Mouse (Mus musculus): ENCODE results near the gene Espnl. TPM values are rescaled to one million over a fixed set of nuclear protein-coding genes. Genes with fewer than 3 reads are reported as not detected.
A peak's percentile ranks its signal among the peaks of the same experiment; 100 is the strongest.

Gene Espnl
- polyA plus RNA-seq, 1 experiment from 2014 or later = 0.08 TPM

DNA sequence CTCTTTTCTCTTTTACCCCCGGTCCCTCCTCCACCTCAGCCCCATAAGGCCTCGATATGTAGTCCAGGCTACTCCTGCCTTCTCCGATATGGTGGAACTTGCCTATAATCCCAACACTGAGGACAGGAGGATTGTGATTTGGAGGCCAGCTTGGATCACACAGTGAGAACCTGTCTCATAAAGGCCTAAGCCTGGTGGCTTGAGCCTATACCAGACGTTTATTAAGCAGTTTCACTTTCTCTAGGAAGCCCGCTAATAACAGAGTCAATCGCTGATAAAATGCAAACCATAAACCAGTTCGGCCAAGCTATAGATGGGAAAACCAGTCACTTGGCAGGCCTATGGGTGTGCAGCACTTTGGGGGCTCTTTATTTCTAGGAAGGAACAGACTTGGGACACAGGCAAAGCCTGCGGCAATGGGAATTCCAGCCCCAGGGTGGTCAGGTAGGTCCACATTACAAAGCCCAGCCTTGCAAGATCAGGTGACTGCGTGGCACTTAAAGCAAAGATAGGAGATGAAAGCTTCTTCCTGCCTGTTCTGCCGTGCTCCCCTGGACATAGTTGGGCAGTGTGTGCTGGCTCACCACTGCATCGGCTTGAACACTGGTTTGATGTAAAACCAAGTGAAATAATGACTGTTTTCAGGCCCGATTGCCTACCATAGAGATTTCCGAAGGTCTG, 22.7 kb upstream of the Espnl start:
- H3K9ac ChIP-seq (replicated peaks) = peak overlapping the region; percentile 75
- peaks cover 8% of the 10 kb centered on the region for H3K4me1 ChIP-seq
- no peaks in the 10 kb centered on the region for H3K27me3 ChIP-seq (replicated peaks)
- H3K4me3 ChIP-seq (replicated peaks) = peak overlapping the region; percentile 74
- H3K27ac ChIP-seq (replicated peaks) = no peak overlapping the region
- H3K36me3 ChIP-seq = peaks cover 8% of the 10 kb centered on the region
- H3K9me3 ChIP-seq (replicated peaks) = no peaks in the 10 kb centered on the region
- peak overlapping the region; percentile 65 for H3K4me2 ChIP-seq
- ATAC-seq (ENCODE audit: low FRiP score) = no peak
- 85% methylated on average over 13 of the region's 13 CpGs for WGBS

DNA sequence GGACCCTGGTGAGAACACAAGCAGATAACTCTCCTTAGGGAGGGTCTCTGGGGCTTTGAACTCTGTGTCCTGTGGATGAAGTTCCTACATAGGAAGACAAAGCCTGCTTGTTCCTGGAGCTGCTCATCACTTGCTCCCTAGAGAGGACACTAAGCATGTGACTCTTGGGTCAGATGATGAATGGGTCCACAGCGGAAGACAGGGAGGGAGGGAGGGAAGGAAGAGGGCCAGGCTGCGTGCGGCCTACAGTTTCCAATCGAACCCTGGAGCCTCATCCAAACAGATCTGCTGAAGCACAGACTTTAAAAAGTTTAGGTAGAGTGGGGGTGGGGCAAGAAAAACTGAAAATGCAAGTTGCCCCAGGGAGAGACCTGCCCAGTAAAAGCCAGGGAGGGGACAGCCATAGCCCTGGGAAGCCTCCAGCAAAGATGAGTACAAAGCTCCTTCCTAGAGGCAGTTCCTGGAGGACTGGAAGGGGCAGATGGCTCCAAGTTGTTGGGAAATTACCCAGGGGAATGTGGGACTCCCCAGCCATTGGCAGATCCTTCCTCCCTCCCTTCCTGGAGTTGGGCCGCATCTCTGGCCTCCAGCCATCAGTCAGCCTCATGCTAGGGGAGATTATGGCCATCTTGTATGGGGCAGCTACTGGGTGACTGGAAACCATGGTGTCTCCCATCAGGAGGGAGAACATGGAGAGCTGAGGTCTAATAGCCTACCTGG, 22.0 kb upstream of the Espnl start:
- H3K9ac ChIP-seq (replicated peaks) = no peak overlapping the region
- 82% methylated on average over 5 of the region's 5 CpGs for WGBS
- H3K36me3 ChIP-seq = peaks cover 10% of the 10 kb centered on the region
- no peak overlapping the region for H3K4me3 ChIP-seq (replicated peaks)
- no peak overlapping the region for H3K4me2 ChIP-seq
- no peaks in the 10 kb centered on the region for H3K27me3 ChIP-seq (replicated peaks)
- H3K4me1 ChIP-seq = peaks cover 8% of the 10 kb centered on the region
- H3K9me3 ChIP-seq (replicated peaks) = no peaks in the 10 kb centered on the region
- no peak overlapping the region for H3K27ac ChIP-seq (replicated peaks)
- ATAC-seq (ENCODE audit: low FRiP score) = no peak

DNA sequence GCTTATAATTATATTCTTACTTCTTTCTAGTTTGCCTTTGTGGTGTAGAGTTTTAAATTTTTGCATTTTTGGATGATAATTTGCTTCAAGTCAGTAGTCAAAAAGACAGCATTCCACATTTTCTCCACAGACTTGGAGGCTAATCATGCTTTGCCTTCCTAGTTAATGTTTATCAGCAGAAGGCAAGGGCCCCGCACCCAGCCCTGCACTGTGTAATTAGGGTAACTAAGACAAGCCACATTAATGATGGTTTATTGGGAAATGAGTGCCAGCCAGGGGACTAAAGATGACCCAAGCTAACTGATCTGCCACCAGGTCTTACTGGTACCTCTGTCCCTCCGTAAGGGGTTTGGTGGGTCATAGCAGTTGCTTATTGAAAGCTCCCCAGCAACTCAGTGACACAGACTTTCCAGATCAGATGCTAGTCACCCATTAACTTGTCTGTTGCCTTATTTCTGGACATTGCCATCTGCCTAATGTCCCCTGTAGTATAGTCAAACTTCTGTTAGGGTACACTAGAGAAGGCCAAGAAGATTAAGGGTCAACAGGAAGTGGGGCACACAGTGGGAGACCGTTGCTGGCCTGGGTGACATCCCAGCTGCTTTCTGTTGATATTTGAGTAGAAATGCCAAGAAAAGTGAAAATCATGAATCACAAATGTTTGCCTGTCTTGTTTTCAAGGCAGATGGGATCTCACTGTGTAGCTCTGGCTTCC, 20.5 kb upstream of the Espnl start:
- Histone ChIP-seq H3K27ac (replicated peaks) (no peak overlapping the region), H3K9me3 (replicated peaks) (no peaks in the 10 kb centered on the region), H3K36me3 (peaks cover 24% of the 10 kb centered on the region), H3K27me3 (replicated peaks) (no peaks in the 10 kb centered on the region), H3K4me1 (peaks cover 8% of the 10 kb centered on the region), H3K9ac (replicated peaks) (no peak overlapping the region), H3K4me2 (no peak overlapping the region), H3K4me3 (replicated peaks) (no peak overlapping the region)
- WGBS = 80% methylated on average over 3 of the region's 3 CpGs
- ATAC-seq (ENCODE audit: low FRiP score) = no peak

DNA sequence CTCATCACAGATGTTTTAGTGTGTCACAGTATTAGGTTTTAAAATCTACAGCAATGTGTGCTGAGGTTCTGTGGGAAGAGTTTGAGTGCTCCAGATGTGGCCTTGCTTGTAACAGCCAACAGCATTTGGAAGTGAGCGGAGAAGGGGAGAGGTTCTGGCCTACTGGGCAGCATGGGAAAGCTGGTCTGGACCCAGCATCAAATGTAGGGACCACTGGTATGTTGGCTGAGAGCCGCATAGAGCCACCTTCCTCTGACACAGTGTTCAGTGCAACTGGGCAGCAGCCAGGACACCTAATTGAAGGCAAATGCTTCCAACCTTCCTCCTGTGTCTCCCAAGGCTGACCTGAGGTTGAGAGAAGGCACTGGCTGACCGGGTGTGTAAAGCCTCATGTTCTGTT, 19.9 kb upstream of the Espnl start:
- peaks cover 8% of the 10 kb centered on the region for H3K4me1 ChIP-seq
- no peak overlapping the region for H3K9ac ChIP-seq (replicated peaks)
- no peaks in the 10 kb centered on the region for H3K9me3 ChIP-seq (replicated peaks)
- 84% methylated on average over 3 of the region's 3 CpGs for WGBS
- no peak overlapping the region for H3K4me2 ChIP-seq
- peaks cover 27% of the 10 kb centered on the region for H3K36me3 ChIP-seq
- no peak overlapping the region for H3K4me3 ChIP-seq (replicated peaks)
- H3K27ac ChIP-seq (replicated peaks) = no peak overlapping the region
- ATAC-seq (ENCODE audit: low FRiP score) = no peak
- H3K27me3 ChIP-seq (replicated peaks) = no peaks in the 10 kb centered on the region

DNA sequence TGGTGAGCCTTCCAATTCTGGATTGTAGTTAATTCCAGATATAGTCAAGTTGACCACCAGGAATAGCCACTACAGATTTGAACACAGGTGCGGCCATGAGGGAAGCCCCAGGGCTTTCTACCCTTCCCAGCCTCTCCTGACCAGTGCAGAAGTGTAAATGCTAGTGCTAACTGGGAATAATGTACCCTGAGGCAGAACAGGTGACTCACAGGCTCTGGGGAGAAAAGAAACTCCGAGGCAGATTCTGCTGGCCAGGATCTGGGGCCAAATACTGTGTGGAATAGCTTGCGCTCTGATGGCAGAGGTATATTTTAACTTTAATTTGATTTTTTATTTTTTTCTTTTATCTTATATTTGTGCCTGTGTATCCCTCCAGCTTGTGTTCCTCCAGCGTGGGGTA, 17.3 kb upstream of the Espnl start:
- Histone ChIP-seq H3K9ac (replicated peaks) (no peak overlapping the region), H3K27ac (replicated peaks) (no peak overlapping the region), H3K27me3 (replicated peaks) (no peaks in the 10 kb centered on the region), H3K4me1 (no peaks in the 10 kb centered on the region), H3K4me2 (no peak overlapping the region), H3K9me3 (replicated peaks) (no peaks in the 10 kb centered on the region), H3K4me3 (replicated peaks) (no peak overlapping the region), H3K36me3 (peaks cover 47% of the 10 kb centered on the region)
- no peak for ATAC-seq (ENCODE audit: low FRiP score)
- 91% methylated on average over 4 of the region's 4 CpGs for WGBS

DNA sequence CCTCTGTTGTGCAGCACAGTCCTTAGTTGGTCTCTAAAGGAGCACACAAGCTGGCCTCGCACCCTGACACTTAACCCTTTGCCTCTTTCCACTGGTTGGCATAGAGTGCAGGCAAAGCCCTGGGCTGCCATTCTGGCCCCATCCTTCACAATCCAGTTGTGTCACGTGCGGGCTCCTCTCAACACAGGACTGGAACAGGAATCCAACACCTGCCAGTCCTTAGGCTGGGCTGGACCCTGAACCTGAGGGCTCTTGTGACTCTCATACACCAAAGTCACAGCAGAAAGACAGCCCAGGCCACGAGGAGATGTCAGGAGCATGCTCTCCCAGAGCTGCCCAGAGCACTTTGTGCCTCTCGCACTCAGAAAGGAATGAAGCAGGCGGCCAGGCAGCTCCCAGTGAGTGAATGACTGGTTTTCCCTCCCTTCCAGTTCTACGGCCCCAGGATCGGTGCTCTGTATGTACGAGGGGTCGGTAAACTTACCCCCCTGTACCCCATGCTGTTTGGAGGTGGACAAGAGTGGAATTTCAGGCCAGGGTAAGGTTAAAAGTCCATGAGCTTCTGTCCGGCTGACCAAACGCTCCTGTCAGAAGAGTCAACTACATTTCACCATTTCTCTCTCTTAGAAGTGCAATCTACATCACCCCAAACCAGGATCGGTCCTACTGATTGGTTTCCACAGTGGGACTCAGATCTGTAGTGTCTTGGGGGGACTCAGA, 12.3 kb upstream of the Espnl start:
- Histone ChIP-seq H3K27me3 (replicated peaks) (no peaks in the 10 kb centered on the region), H3K4me3 (replicated peaks) (no peak overlapping the region), H3K36me3 (peaks cover 57% of the 10 kb centered on the region), H3K4me2 (no peak overlapping the region), H3K9me3 (replicated peaks) (no peaks in the 10 kb centered on the region), H3K27ac (replicated peaks) (no peak overlapping the region), H3K9ac (replicated peaks) (no peak overlapping the region), H3K4me1 (no peaks in the 10 kb centered on the region)
- ATAC-seq (ENCODE audit: low FRiP score) = no peak
- 91% methylated on average over 13 of the region's 13 CpGs for WGBS

DNA sequence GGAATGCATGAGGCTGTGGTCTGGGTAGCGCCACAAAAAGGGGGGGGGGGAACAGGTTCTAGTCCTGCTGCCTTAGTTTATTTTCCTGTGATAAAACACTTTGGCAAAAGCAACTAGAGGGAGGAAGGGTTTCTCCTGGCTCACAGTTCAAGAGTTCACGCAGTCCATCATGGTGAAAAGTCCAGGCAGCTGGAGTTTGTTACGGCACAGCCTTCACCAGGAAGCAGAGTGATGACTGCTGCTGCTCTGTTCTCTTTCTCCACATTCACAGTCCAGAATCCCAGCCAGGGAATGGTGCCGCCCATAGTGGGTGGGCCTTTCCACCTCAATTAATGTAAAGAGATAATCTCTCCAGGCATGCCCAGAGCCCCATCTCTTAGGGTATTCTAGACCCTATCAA, 9.6 kb upstream of the Espnl start:
- peaks cover 35% of the 10 kb centered on the region for H3K36me3 ChIP-seq
- no peak overlapping the region for H3K4me3 ChIP-seq (replicated peaks)
- no peaks in the 10 kb centered on the region for H3K4me1 ChIP-seq
- H3K27ac ChIP-seq (replicated peaks) = no peak overlapping the region
- WGBS = 97% methylated on average over 4 of the region's 4 CpGs
- no peaks in the 10 kb centered on the region for H3K9me3 ChIP-seq (replicated peaks)
- no peaks in the 10 kb centered on the region for H3K27me3 ChIP-seq (replicated peaks)
- no peak for ATAC-seq (ENCODE audit: low FRiP score)
- H3K4me2 ChIP-seq = no peak overlapping the region
- no peak overlapping the region for H3K9ac ChIP-seq (replicated peaks)

DNA sequence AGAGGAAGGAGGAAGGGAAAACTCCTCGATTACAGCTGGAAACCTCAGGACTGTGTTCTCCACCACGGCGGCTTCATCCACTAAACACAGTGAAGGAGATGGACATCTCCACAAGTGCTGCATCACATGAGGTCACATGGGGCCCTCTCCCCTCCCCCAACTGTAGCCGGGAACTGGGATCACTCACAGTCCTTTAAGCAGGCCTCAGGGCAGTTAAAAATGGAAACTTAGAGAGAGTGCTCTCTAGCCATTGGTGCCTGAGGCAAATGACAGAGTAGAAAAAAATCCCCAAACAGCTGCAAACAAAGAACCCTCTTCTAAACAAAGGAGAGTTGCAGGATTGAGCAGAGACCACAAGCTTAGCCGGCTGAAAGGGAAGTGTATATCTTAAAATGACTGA, 8.6 kb upstream of the Espnl start:
- H3K9me3 ChIP-seq (replicated peaks) = no peaks in the 10 kb centered on the region
- no peaks in the 10 kb centered on the region for H3K27me3 ChIP-seq (replicated peaks)
- H3K4me1 ChIP-seq = no peaks in the 10 kb centered on the region
- peaks cover 31% of the 10 kb centered on the region for H3K36me3 ChIP-seq
- no peak overlapping the region for H3K4me2 ChIP-seq
- H3K27ac ChIP-seq (replicated peaks) = no peak overlapping the region
- 47% methylated on average over 5 of the region's 5 CpGs for WGBS
- no peak overlapping the region for H3K4me3 ChIP-seq (replicated peaks)
- no peak for ATAC-seq (ENCODE audit: low FRiP score)
- H3K9ac ChIP-seq (replicated peaks) = no peak overlapping the region

DNA sequence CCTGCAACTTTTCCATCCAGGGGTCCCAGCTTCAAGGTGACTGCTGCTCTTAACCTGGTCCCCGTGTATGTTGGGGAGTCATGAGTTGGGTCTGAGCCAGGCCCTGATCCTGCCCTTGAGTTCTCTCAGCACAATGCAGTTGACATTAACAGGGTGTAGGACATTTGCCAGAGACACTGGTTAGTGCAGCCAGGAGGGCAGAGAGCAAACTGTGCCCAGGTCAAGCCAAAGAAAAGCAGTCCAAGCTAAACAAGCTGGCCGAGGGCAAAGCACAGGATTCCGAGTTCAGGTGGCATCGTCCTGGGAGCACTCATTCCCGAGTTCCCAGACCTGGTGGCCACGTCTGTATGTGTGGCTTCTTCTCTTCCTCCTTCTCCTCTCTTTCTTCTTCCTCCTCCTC, 4.2 kb upstream of the Espnl start:
- WGBS = 91% methylated on average over 6 of the region's 6 CpGs
- no peak overlapping the region for H3K4me3 ChIP-seq (replicated peaks)
- no peak overlapping the region for H3K4me2 ChIP-seq
- H3K27ac ChIP-seq (replicated peaks) = no peak overlapping the region
- no peaks in the 10 kb centered on the region for H3K4me1 ChIP-seq
- ATAC-seq (ENCODE audit: low FRiP score) = no peak
- no peak overlapping the region for H3K9ac ChIP-seq (replicated peaks)
- no peaks in the 10 kb centered on the region for H3K27me3 ChIP-seq (replicated peaks)
- H3K9me3 ChIP-seq (replicated peaks) = no peaks in the 10 kb centered on the region
- H3K36me3 ChIP-seq = no peaks in the 10 kb centered on the region

DNA sequence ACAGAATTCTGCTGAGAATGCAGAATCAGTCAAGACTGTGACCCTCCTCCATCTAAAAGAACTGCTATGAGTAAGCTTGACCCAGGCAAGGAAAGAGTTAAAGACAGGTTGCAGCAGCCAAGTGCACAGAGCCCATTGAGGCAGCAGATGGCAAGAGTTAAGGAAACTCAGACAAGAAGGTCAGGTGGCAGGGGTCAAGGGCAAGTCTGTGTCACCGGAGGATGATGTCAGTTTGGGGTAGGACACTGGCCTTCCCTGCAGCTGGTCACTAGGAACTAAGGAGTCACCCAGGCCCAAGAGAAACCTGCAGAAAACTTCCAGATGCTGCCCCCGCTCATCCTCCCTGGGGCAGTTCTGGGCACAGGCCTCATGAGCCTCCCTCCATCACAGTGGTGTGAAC, 2.8 kb downstream of the Espnl start:
- H3K4me2 ChIP-seq = no peak overlapping the region
- no peaks in the 10 kb centered on the region for H3K36me3 ChIP-seq
- H3K4me3 ChIP-seq (replicated peaks) = no peak overlapping the region

DNA sequence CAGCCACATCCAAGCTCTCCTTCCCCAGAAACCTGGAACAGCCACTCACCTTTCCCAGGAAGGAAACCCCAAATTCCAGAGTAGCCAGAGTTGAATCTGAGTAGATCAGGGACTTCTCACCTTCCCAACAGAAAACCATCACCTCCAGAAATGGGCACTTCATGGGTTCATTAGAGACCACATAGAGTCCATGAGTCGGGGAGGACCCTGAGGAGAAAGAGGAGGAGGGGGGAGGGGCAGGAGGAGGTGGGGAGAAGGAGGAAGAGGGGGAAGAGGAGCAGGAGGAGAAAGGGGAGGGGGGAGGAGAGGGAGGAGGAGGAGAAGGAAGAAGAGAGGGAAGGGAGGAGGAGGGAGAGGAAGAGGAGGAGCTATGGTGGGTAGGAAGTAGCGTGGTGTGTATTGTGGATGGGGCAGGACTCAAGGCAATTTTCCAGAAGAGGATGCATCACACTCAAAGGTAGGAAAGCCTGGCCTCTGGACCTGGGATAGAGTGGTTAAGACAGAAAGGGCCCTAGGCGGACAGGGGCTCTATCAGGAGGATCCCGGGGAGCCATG, 3.7 kb downstream of the Espnl start:
- no peak overlapping the region for H3K4me2 ChIP-seq
- no peaks in the 10 kb centered on the region for H3K36me3 ChIP-seq
- H3K9ac ChIP-seq (replicated peaks) = no peak overlapping the region
- no peaks in the 10 kb centered on the region for H3K4me1 ChIP-seq
- no peak for ATAC-seq (ENCODE audit: low FRiP score)
- no peak overlapping the region for H3K4me3 ChIP-seq (replicated peaks)
- no peak overlapping the region for H3K27ac ChIP-seq (replicated peaks)
- H3K9me3 ChIP-seq (replicated peaks) = no peaks in the 10 kb centered on the region
- H3K27me3 ChIP-seq (replicated peaks) = no peaks in the 10 kb centered on the region
- WGBS = 83% methylated on average over 4 of the region's 4 CpGs

More for the DNA sequence above, 2.8 kb downstream of the Espnl start:
- Histone ChIP-seq H3K9ac (replicated peaks) (no peak overlapping the region), H3K27me3 (replicated peaks) (no peaks in the 10 kb centered on the region), H3K4me1 (no peaks in the 10 kb centered on the region), H3K27ac (replicated peaks) (no peak overlapping the region), H3K9me3 (replicated peaks) (no peaks in the 10 kb centered on the region)
- no peak for ATAC-seq (ENCODE audit: low FRiP score)
- 84% methylated on average over 2 of the region's 2 CpGs for WGBS
